ENCODE assay signal across 8 mouse cellular contexts in the genomic region with DNA sequence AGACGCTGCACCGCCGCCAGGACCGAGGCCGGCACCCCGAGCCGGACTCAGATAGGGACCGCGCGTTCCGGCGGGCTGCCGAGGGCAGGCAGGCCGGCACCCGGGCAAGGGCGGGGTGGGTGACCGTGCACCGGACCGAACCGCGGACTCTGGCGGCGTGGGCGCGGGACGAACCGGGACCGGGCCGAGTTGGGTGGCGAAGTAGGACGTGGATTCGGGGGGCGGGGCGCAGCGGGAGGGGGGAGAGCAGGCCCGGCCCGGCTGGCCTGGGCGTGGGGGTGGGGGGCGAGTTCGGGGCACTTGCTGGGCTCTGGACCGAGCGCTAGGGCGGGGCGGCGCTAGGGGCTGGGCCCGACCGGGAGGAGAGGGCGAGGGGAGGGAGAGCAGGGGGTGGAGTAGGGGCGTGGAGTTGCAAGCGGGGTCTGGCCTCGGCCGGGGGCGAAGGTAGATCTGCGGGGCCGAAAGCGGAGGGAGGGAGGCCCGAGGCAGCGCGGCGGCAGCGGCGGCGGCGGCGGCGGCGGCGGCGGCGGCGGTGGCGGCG. TPM values are rescaled to one million over a fixed set of nuclear protein-coding genes. Genes with fewer than 3 reads are reported as not detected.
DNase-seq lines count a peak whose midpoint lies in the region; ATAC-seq and TF ChIP-seq lines count a peak whose summit lies in the region.

No protein-coding gene starts in this region.

- no peaks in the 10 kb centered on the region for H3K9me3 ChIP-seq in embryonic facial prominence, embryonic 14.5 days (ENCODE audit: control insufficient read depth, low read length)
- no peaks in the 10 kb centered on the region for H3K9me3 ChIP-seq in heart, embryonic 14.5 days (ENCODE audit: control insufficient read depth, low read length)
- no peaks in the 10 kb centered on the region for H3K9me3 ChIP-seq in kidney, postnatal 0 days (replicated peaks; ENCODE audit: low read length)

- no peaks in the 10 kb centered on the region for H3K27me3 ChIP-seq in C2C12 (ENCODE audit: control insufficient read depth, insufficient read depth, insufficient read length)
- no peaks in the 10 kb centered on the region for H3K27me3 ChIP-seq in embryonic facial prominence, embryonic 14.5 days (replicated peaks; ENCODE audit: control insufficient read depth, insufficient read depth, low read length)
- H3K27me3 ChIP-seq in heart, embryonic 14.5 days (ENCODE audit: control insufficient read depth, insufficient read depth, low read length), result 0 out of 2 replicates have a peak, but pooled peaks cover 3% of the 10 kb centered on the region
- H3K27me3 ChIP-seq in kidney, postnatal 0 days (ENCODE audit: insufficient read depth, low read length), result no peaks in the 10 kb centered on the region
- peaks cover 5% of the 10 kb centered on the region; the same call in 1 of the 2 replicates for H3K27me3 ChIP-seq in spleen, adult 2 months (ENCODE audit: control insufficient read depth, insufficient read depth, low read length)

- H3K4me1 ChIP-seq in embryonic facial prominence, embryonic 14.5 days (ENCODE audit: control insufficient read depth, insufficient read depth, low read length), result no peaks in the 10 kb centered on the region
- H3K4me1 ChIP-seq in heart, embryonic 14.5 days (ENCODE audit: control insufficient read depth in 2 of 2, insufficient read depth in 2 of 2, low read length in 2 of 2), result no peaks in the 10 kb centered on the region; a peak in 1 of 4 replicates
- no peaks in the 10 kb centered on the region for H3K4me1 ChIP-seq in kidney, postnatal 0 days (replicated peaks; ENCODE audit: insufficient read depth, low read length)
- no peaks in the 10 kb centered on the region; the same call in 1 of the 2 replicates for H3K4me1 ChIP-seq in spleen, adult 2 months (ENCODE audit: control insufficient read depth, insufficient read depth, insufficient read length)

- peak; percentile 51 for ATAC-seq in embryonic facial prominence, embryonic 14.5 days (ENCODE audit: low read depth)
- peak; percentile 49; the same call in 1 of the 2 replicates for ATAC-seq in heart, embryonic 14.5 days (ENCODE audit: insufficient number of reproducible peaks, insufficient read depth, low FRiP score, low read depth)
- ATAC-seq in kidney, postnatal 0 days (replicated peaks; ENCODE audit: low FRiP score, low read depth), result peak; percentile 53
- no peak for ATAC-seq in activated CD4-positive, CD25-positive, alpha-beta regulatory T cell, adult 4 months

- no peak for TF ChIP-seq POLR2A in spleen, adult 2 months (IDR thresholded peaks at IDR 0.05; ENCODE audit: low read depth, low read length)

- no peak for TF ChIP-seq CTCF in C2C12 (IDR thresholded peaks at IDR 0.05; ENCODE audit: control insufficient read depth, insufficient read depth, insufficient read length)
- TF ChIP-seq CTCF in kidney, postnatal 0 days (IDR thresholded peaks at IDR 0.05; ENCODE audit: low read depth), result no peak
- TF ChIP-seq CTCF in spleen, adult 2 months (IDR thresholded peaks at IDR 0.05; ENCODE audit: extremely low read depth, insufficient read depth, insufficient read length, insufficient replicate concordance), result no peak

- no peaks in the 10 kb centered on the region for H3K79me2 ChIP-seq in C2C12 (ENCODE audit: control insufficient read depth, insufficient read depth)

- H3K4me3 ChIP-seq in C2C12 (ENCODE audit: insufficient read depth, poor library complexity, severe bottlenecking), result peak overlapping the region; percentile 29
- H3K4me3 ChIP-seq in embryonic facial prominence, embryonic 14.5 days (ENCODE audit: low read depth, low read length), result peak overlapping the region; percentile 56
- H3K4me3 ChIP-seq in heart, embryonic 14.5 days (ENCODE audit: control insufficient read depth in 1 of 2, insufficient read depth in 1 of 2, low read depth in 1 of 2, low read length in 2 of 2), result peak overlapping the region; percentile 51 to 69
- H3K4me3 ChIP-seq in kidney, postnatal 0 days (replicated peaks; ENCODE audit: low read depth, low read length), result peak overlapping the region; percentile 51
- H3K4me3 ChIP-seq in spleen, adult 2 months (ENCODE audit: extremely low read depth, insufficient read depth, insufficient read length), result peak overlapping the region; percentile 63

- no peaks in the 10 kb centered on the region for H3K36me3 ChIP-seq in C2C12 (ENCODE audit: control insufficient read depth, insufficient read depth)
- H3K36me3 ChIP-seq in embryonic facial prominence, embryonic 14.5 days (ENCODE audit: control insufficient read depth, insufficient read depth, low read length), result no peaks in the 10 kb centered on the region
- H3K36me3 ChIP-seq in heart, embryonic 14.5 days (ENCODE audit: control insufficient read depth, insufficient read depth, low read length), result no peaks in the 10 kb centered on the region
- no peaks in the 10 kb centered on the region for H3K36me3 ChIP-seq in kidney, postnatal 0 days (ENCODE audit: insufficient read depth, low read length)
- no peaks in the 10 kb centered on the region for H3K36me3 ChIP-seq in spleen, adult 2 months (ENCODE audit: control insufficient read depth, insufficient read depth, low read length)

- 20% methylated on average over 4 of the region's 73 CpGs for WGBS in embryonic facial prominence, embryonic 14.5 days
- WGBS in heart, embryonic 14.5 days, result 13% methylated on average over 28 of the region's 73 CpGs
- WGBS in kidney, postnatal 0 days, result 24% methylated on average over 45 of the region's 73 CpGs
- WGBS in spleen, adult 2 months, result 21% methylated on average over 54 of the region's 73 CpGs

- peak overlapping the region; percentile 61 for H3K27ac ChIP-seq in embryonic facial prominence, embryonic 14.5 days (replicated peaks; ENCODE audit: low read depth, low read length)
- H3K27ac ChIP-seq in heart, embryonic 14.5 days (replicated peaks in 1 of 2; ENCODE audit: control insufficient read depth in 1 of 2, insufficient read depth in 1 of 2, low read depth in 2 of 2, low read length in 2 of 2), result peak overlapping the region in 1 of 2 experiments; percentile 6; a peak in 1 of 4 replicates
- peak overlapping the region; percentile 70 for H3K27ac ChIP-seq in kidney, postnatal 0 days
- no peak overlapping the region for H3K27ac ChIP-seq in spleen, adult 2 months (ENCODE audit: insufficient read depth, low read length)

- DNase-seq in adrenal gland, adult (ENCODE audit: inconsistent age in 2 of 2, low spot score in 1 of 2), result peak; percentile 77 to 87
- peak; percentile 72 for DNase-seq in embryonic facial prominence, embryonic 14.5 days (ENCODE audit: low spot score)
- peak; percentile 54 for DNase-seq in kidney, postnatal 0 days (ENCODE audit: low spot score)
- DNase-seq in lung, postnatal 14 days, result peak; percentile 57
- peak in 1 of 2 experiments; percentile 13 for DNase-seq in spleen, adult 2 months (ENCODE audit: low read depth in 1 of 2, low spot score in 2 of 2)

- H3K4me2 ChIP-seq in embryonic facial prominence, embryonic 14.5 days (ENCODE audit: low read depth, low read length), result peak overlapping the region; percentile 71
- H3K4me2 ChIP-seq in heart, embryonic 14.5 days (ENCODE audit: low read length), result peak overlapping the region; percentile 84
- peak overlapping the region; percentile 75 for H3K4me2 ChIP-seq in kidney, postnatal 0 days (ENCODE audit: low read length)

- peak overlapping the region; percentile 66 for H3ac ChIP-seq in C2C12 (ENCODE audit: control insufficient read depth, insufficient read length, low read depth)

- peaks cover 2% of the 10 kb centered on the region for H3K79me3 ChIP-seq in C2C12 (ENCODE audit: low read depth)

- H3K9ac ChIP-seq in embryonic facial prominence, embryonic 14.5 days (ENCODE audit: low read depth, low read length), result peak overlapping the region; percentile 65
- peak overlapping the region; percentile 67 for H3K9ac ChIP-seq in heart, embryonic 14.5 days (ENCODE audit: low read length)
- peak overlapping the region; percentile 67 for H3K9ac ChIP-seq in kidney, postnatal 0 days (ENCODE audit: low read depth, low read length)

TF ChIP-seq in C2C12, 6 proteins besides CTCF, POLR2A, EP300 and RAD21:
- no peak for TF ChIP-seq FOSL1 (IDR thresholded peaks at IDR 0.05; ENCODE audit: insufficient read depth, low read length, poor library complexity, severe bottlenecking)
- no peak for TF ChIP-seq USF1 (IDR thresholded peaks at IDR 0.05; ENCODE audit: low read depth)
- TF ChIP-seq MYOG (IDR thresholded peaks at IDR 0.05; ENCODE audit: control insufficient read depth, extremely low read depth, insufficient read length), result no peak
- no peak for TF ChIP-seq MAX (IDR thresholded peaks at IDR 0.05)
TF ChIP-seq in C2C12: peak in this region for 0.

RNA-seq across cellular contexts. Expression of a gene that starts 0.5 kb away (rescaled TPM):
- polyA plus RNA-seq in C2C12 (2012; fragmentation: generic; extraction: Trizol), result 3.7 TPM
- 6.7 and 7.0 TPM in 2 replicates for polyA plus RNA-seq in embryonic facial prominence, embryonic 14.5 days (2014; fragmentation: Nextera tagmentation; extraction: Ambion mirVana)
- 4.7 and 5.0 TPM in 2 replicates for polyA plus RNA-seq in heart, embryonic 14.5 days (2014; fragmentation: Nextera tagmentation; extraction: Ambion mirVana)
- polyA plus RNA-seq in kidney, postnatal 0 days (2015; fragmentation: Nextera tagmentation; extraction: Ambion mirVana), result 3.0 and 3.3 TPM in 2 replicates
- 3.1 and 3.4 TPM in 2 replicates for polyA plus RNA-seq in spleen, adult 2 months (2012; rRNA removed)
- 1 to 10 TPM; 1.7 to 2.1 TPM for polyA plus RNA-seq in activated CD4-positive, CD25-positive, alpha-beta regulatory T cell, adult 4 months (2017; shearing (Covaris generic))
